Mouse (Mus musculus): ENCODE results near the gene Vps13c. TPM values are rescaled to one million over a fixed set of nuclear protein-coding genes. Genes with fewer than 3 reads are reported as not detected.

The Vps13c gene
- polyA plus RNA-seq (2016; fragmentation: Nextera tagmentation; extraction: Ambion mirVana): 7.4 and 8.8 TPM in 2 replicates

DNA sequence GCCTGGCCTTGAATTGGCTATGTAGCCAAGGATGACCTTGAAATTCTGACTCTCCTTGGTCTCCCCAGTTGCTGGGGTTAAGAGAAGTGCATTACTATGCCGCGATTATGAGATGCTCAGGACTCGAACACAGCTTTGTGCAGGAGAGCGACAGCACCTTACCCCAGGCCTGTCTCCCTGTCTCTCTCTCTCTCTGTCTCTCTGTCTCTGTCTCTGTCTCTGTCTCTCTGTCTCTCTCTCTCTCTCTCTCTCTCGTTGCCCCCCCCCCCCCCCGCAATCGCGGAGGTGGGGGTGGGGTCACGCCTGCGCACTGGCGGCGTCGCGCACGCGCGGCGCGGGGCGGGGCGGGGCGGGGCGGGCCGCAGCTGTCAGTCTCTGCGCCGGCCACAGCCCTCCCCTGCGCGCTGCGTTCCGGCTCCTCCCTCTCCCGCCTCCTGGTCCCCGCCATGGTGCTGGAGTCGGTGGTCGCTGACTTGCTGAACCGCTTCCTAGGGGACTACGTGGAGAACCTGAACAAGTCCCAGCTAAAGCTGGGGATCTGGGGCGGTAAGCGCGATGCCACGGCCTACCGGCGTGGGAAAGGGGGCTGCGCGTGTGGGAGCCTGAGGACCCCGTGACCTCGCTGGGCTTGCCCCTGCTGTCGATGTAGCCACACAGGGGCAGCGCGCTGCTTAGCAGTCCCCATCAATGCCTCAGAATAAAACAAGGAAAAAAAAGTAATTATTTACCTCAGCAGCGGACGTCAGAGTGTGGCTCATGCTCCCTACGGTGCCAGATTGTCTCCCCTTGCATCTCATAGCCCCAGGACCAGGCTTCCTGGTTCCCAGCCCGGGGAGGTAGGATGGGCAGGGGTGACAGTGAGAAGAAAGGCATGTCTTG lies at the start of gene Vps13c:
Vps13c (plus strand) TSS at position 416 of the 879 bp plus-strand sequence.
- under 1% methylated on average over 51 of the region's 53 CpGs for WGBS
- Histone ChIP-seq H3K4me1 (peaks cover 9% of the 10 kb centered on the region), H3K36me3 (replicated peaks) (no peaks in the 10 kb centered on the region), H3K9me3 (no peaks in the 10 kb centered on the region), H3K4me3 (replicated peaks) (peak within 1 kb of the TSS; percentile 75), H3K9ac (peak within 1 kb of the TSS; percentile 77), H3K27ac (peak within 1 kb of the TSS; percentile 75; the same call in 1 of the 2 replicates), H3K4me2 (peak within 1 kb of the TSS; percentile 66), H3K27me3 (0 out of 2 replicates have a peak, but pooled peaks cover 5% of the 10 kb centered on the region)
- ATAC-seq (ENCODE audit: low FRiP score): peak; percentile 99

DNA sequence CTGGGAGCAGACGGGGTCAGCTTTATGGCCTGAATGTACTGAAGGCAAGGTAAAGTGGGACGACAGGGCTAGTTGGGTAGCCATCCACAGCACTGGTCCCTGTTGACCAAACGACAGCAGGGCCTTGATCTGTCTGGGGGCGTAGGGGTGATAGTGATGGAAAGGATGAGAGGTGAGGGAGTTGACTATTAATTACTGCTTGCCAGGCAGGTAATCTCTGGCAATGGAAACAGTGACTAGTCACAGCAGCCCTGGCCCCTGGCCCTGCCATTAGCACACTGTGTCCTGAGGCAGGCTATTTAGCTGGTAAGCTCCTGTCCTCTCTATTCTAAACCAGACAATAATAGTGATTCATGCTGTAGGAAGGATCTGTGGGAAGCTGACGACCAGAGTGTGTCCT lies 47.8 kb upstream of the Vps13c start:
- Histone ChIP-seq H3K27ac (no peak overlapping the region), H3K4me2 (no peak overlapping the region), H3K9ac (no peak overlapping the region), H3K36me3 (replicated peaks) (no peaks in the 10 kb centered on the region), H3K4me3 (replicated peaks) (no peak overlapping the region), H3K27me3 (no peaks in the 10 kb centered on the region), H3K9me3 (no peaks in the 10 kb centered on the region), H3K4me1 (peaks cover 23% of the 10 kb centered on the region)
- WGBS: 74% methylated on average over 5 of the region's 5 CpGs
- no peak for ATAC-seq (ENCODE audit: low FRiP score)

- Histone ChIP-seq H3K4me1 (peaks cover 23% of the 10 kb centered on the region), H3K9ac (no peak overlapping the region), H3K4me3 (replicated peaks) (no peak overlapping the region), H3K27me3 (no peaks in the 10 kb centered on the region), H3K36me3 (replicated peaks) (no peaks in the 10 kb centered on the region), H3K27ac (no peak overlapping the region), H3K4me2 (no peak overlapping the region), H3K9me3 (no peaks in the 10 kb centered on the region)
- 83% methylated on average over 6 of the region's 6 CpGs for WGBS
- no peak for ATAC-seq (ENCODE audit: low FRiP score)
Observed at GRCm38 (mm10) chr9:67793501-67793900, 46.7 kb upstream of the Vps13c start.

DNA sequence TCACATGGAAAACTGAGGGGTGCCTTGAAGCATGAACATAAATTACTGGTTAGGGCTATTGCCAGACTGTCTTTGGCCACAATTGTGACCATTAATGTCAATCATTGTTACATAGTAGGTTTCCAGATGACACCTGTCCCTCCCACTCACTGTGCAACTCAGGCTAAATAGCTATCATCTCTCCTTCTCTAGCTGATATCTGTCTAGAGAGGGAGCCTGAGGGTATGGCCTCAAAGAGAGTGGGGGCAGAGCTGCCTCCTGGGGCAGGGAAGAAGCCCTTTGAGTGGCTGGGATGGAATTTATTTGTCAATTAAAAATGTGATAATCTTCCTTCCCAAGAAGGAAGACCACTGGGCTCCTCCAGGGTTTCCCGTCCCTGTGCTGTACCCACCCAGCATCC lies 46.0 kb upstream of the Vps13c start:
- peak; percentile 46; the same call in 1 of the 2 replicates for ATAC-seq (ENCODE audit: low FRiP score)
- Histone ChIP-seq H3K4me3 (replicated peaks) (no peak overlapping the region), H3K4me1 (peaks cover 23% of the 10 kb centered on the region), H3K9me3 (no peaks in the 10 kb centered on the region), H3K9ac (no peak overlapping the region), H3K27ac (peak overlapping the region; percentile 75; the same call in 1 of the 2 replicates), H3K36me3 (replicated peaks) (no peaks in the 10 kb centered on the region), H3K27me3 (no peaks in the 10 kb centered on the region), H3K4me2 (no peak overlapping the region)
- 92% methylated on average over 1 of the region's 1 CpGs for WGBS

DNA sequence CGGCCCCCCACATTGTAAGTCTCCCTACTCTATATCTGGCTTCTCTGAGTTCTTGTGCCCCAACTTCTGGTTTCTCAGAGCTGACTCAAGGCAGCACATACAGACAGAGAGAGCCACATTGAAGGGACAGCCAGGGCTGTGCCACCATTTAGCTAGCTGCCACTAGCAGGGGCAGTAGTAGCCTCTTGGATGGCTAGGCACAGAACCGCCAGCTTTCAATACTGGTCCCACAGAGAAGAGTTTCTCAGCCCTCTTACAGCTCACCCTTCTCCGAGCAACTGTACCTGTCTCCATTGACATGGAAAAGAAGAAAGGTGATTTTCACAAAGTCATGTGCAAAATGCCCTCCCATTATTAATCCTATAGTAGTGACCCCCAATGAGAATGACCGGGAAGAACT lies 45.5 kb upstream of the Vps13c start:
- Histone ChIP-seq H3K27ac (peak overlapping the region; percentile 75), H3K4me3 (replicated peaks) (no peak overlapping the region), H3K27me3 (no peaks in the 10 kb centered on the region), H3K36me3 (replicated peaks) (no peaks in the 10 kb centered on the region), H3K9me3 (no peaks in the 10 kb centered on the region), H3K4me1 (peaks cover 23% of the 10 kb centered on the region), H3K4me2 (no peak overlapping the region), H3K9ac (no peak overlapping the region)
- WGBS: 86% methylated on average over 4 of the region's 4 CpGs
- ATAC-seq (ENCODE audit: low FRiP score): no peak

DNA sequence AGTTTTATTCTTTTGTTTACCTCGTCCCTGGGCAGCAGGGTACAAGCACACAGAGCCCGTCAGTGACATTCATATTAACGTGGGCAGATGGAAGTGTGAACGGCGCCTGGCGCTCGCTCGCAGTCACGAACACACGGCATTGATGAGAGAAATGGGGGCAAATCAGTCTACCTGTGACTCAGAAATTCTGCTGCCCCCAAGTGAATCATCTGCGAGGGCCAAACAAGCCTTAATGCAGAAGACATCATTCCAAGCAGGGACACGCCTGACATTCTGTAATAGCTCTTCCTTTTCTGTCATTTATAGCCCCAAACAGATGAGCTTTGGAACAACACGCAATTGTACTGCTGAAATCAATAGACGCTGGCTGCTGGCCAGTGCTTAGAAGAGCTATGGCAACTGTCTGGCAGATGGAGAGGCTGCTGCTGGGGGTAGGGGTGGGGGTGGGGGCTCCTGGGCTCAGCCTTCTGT lies 45.0 kb upstream of the Vps13c start:
- Histone ChIP-seq H3K4me2 (peak overlapping the region; percentile 31; the same call in 1 of the 2 replicates), H3K9ac (no peak overlapping the region), H3K36me3 (replicated peaks) (no peaks in the 10 kb centered on the region), H3K27me3 (no peaks in the 10 kb centered on the region), H3K9me3 (no peaks in the 10 kb centered on the region), H3K4me1 (peaks cover 23% of the 10 kb centered on the region), H3K27ac (peak overlapping the region; percentile 75), H3K4me3 (replicated peaks) (no peak overlapping the region)
- ATAC-seq (ENCODE audit: low FRiP score): peak; percentile 83; the same call in 1 of the 2 replicates
- WGBS: 57% methylated on average over 14 of the region's 14 CpGs

DNA sequence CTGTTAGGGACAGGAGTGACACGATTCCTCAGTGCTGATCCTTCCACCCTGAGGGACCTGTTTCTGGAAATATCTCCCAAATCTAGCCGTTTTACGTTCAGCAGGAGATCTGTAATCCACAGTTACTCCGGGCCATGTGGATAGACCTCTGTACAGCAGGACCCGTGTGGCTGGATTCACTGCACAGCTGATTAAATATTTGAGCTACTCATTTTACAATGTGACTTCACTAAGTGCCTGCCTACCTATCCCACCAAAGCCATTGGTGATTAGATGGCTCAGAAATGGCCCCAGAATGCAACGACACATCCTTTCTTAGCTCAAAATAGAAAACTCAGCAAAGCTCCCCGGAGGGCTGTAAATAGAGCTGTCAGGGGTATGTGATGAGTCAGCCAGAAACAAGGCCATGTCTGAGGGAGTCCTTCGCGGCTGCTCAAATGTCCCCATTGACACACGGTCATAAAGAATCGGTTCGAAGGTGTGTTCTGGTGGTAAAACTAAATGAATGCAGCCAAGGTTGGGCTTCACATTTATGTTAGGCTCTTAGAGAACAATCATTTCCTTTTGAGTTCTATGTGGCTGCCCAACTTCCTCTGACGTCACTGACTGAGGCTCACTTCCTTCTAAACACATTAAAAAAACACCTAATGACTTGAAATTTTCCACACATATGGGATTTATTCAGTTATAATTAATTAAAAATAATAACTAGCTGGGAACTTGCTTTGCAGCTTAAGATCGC lies 40.9 kb upstream of the Vps13c start:
- peaks cover 19% of the 10 kb centered on the region for H3K4me1 ChIP-seq
- no peaks in the 10 kb centered on the region for H3K36me3 ChIP-seq (replicated peaks)
- no peak overlapping the region for H3K27ac ChIP-seq
- ATAC-seq (ENCODE audit: low FRiP score): no peak
- 71% methylated on average over 14 of the region's 14 CpGs for WGBS
- no peak overlapping the region for H3K4me2 ChIP-seq
- H3K27me3 ChIP-seq: no peaks in the 10 kb centered on the region
- no peak overlapping the region for H3K4me3 ChIP-seq (replicated peaks)
- no peak overlapping the region for H3K9ac ChIP-seq
- H3K9me3 ChIP-seq: no peaks in the 10 kb centered on the region

DNA sequence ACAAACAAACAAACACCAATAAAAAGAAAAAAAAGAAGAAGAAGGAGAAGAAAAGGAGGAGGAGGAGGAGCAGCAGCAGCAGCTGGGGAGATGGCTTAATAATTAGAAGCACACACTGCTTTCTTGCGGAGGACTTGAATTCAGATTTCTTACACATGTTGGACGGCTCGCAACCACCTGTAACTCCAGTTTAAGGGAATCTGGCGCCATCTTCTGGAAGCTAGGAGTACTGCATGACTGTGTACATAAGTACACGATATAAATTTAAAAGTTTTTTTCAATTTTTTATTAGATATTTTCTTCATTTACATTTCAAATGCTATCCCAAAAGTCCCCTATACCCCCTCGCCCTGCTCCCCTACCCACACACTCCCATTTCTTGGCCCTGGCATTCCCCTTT lies 38.0 kb upstream of the Vps13c start:
- 32% methylated on average over 6 of the region's 6 CpGs for WGBS
- H3K27ac ChIP-seq: no peak overlapping the region
- no peaks in the 10 kb centered on the region for H3K36me3 ChIP-seq (replicated peaks)
- no peaks in the 10 kb centered on the region for H3K9me3 ChIP-seq
- no peak for ATAC-seq (ENCODE audit: low FRiP score)
- H3K4me1 ChIP-seq: no peaks in the 10 kb centered on the region
- H3K27me3 ChIP-seq: peaks cover 2% of the 10 kb centered on the region; the same call in 1 of the 2 replicates
- H3K4me3 ChIP-seq (replicated peaks): no peak overlapping the region
- H3K4me2 ChIP-seq: no peak overlapping the region
- H3K9ac ChIP-seq: no peak overlapping the region

GRCm38 (mm10) chr9:67807000-67807399 lies 33.2 kb upstream of the Vps13c start:
- Histone ChIP-seq H3K9ac (no peak overlapping the region), H3K4me3 (replicated peaks) (no peak overlapping the region), H3K4me1 (0 out of 2 replicates have a peak, but pooled peaks cover 3% of the 10 kb centered on the region), H3K4me2 (no peak overlapping the region), H3K36me3 (replicated peaks) (no peaks in the 10 kb centered on the region), H3K9me3 (no peaks in the 10 kb centered on the region), H3K27me3 (peaks cover 2% of the 10 kb centered on the region; the same call in 1 of the 2 replicates), H3K27ac (no peak overlapping the region)
- 75% methylated on average over 5 of the region's 5 CpGs for WGBS
- no peak for ATAC-seq (ENCODE audit: low FRiP score)

- peaks cover 9% of the 10 kb centered on the region; the same call in 1 of the 2 replicates for H3K4me1 ChIP-seq
- peaks cover 2% of the 10 kb centered on the region; the same call in 1 of the 2 replicates for H3K27me3 ChIP-seq
- H3K4me3 ChIP-seq (replicated peaks): no peak overlapping the region
- H3K36me3 ChIP-seq (replicated peaks): no peaks in the 10 kb centered on the region
- no peak overlapping the region for H3K4me2 ChIP-seq
- WGBS: 62% methylated on average over 6 of the region's 6 CpGs
- no peak overlapping the region for H3K27ac ChIP-seq
- no peak overlapping the region for H3K9ac ChIP-seq
- no peak for ATAC-seq (ENCODE audit: low FRiP score)
- H3K9me3 ChIP-seq: no peaks in the 10 kb centered on the region
Observed at GRCm38 (mm10) chr9:67810527-67810926, 29.7 kb upstream of the Vps13c start.

GRCm38 (mm10) chr9:67811116-67811515 lies 29.1 kb upstream of the Vps13c start:
- Histone ChIP-seq H3K4me1 (peaks cover 9% of the 10 kb centered on the region; the same call in 1 of the 2 replicates), H3K9me3 (no peaks in the 10 kb centered on the region), H3K4me3 (replicated peaks) (no peak overlapping the region), H3K27ac (no peak overlapping the region), H3K9ac (no peak overlapping the region), H3K4me2 (no peak overlapping the region), H3K36me3 (replicated peaks) (no peaks in the 10 kb centered on the region), H3K27me3 (no peaks in the 10 kb centered on the region)
- no peak for ATAC-seq (ENCODE audit: low FRiP score)
- WGBS: 94% methylated on average over 3 of the region's 3 CpGs

GRCm38 (mm10) chr9:67813171-67813570 lies 27.0 kb upstream of the Vps13c start:
- no peak overlapping the region for H3K9ac ChIP-seq
- H3K27me3 ChIP-seq: no peaks in the 10 kb centered on the region
- H3K4me2 ChIP-seq: no peak overlapping the region
- 78% methylated on average over 4 of the region's 4 CpGs for WGBS
- no peak for ATAC-seq (ENCODE audit: low FRiP score)
- H3K4me3 ChIP-seq (replicated peaks): no peak overlapping the region
- H3K27ac ChIP-seq: no peak overlapping the region
- H3K9me3 ChIP-seq: no peaks in the 10 kb centered on the region
- H3K4me1 ChIP-seq: peaks cover 9% of the 10 kb centered on the region; the same call in 1 of the 2 replicates
- H3K36me3 ChIP-seq (replicated peaks): no peaks in the 10 kb centered on the region

All from forebrain, embryonic 12.5 days (tissue).